Mouse (Mus musculus): ENCODE results near the gene Gm20388.

DNA sequence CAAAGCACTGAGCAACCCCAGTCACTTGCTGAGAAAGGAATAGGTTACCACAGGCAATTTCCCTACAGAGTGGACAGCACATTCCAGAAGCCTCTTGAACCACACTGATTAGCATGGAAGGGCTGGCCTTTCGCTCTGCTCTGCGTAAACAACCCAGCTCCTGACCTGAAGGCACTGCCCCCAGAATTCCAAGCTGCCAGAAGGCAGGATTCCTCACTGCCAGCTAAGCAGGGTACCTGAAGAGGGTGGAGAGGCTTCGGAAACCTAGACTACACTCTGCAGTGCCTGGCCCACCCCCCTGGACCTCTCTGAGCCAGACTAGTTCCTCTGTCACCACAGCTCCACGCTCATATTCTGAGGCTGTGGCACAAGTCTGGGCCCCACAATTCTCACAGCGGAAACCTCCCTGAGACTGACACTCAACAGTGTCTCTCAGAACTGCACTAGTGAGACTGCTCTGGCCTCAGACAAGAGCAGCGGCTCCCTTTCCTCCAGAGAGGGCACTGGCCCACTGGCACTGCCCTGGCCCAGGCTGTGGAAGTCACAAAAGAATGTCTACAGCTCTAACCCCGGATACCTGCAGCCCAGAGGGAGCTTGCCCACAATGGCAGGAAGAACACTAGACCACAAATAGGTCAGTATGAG, 2616.0 kb downstream of the Gm20388 start:
- no peak for TF ChIP-seq CTCF (IDR thresholded peaks at IDR 0.05; ENCODE audit: low read depth)
- TF ChIP-seq EP300 (optimal IDR thresholded peaks at IDR 0.05), result no peak
